Mouse (Mus musculus) spleen, adult 2 months (tissue): ENCODE results near the gene Sord. TPM values are rescaled to one million over a fixed set of nuclear protein-coding genes. Genes with fewer than 3 reads are reported as not detected.
A peak's percentile ranks its signal among the peaks of the same experiment; 100 is the strongest.

Experiments
- DNase-seq, 2 experiments: peaks; one replicate each; pipeline versions ENCODE4 v3.0.0 to v3.0.0-alpha.2; 2012 to 2021; ENCODE audit warnings: low spot score in 2 of 2, low read depth in 1 of 2
- H3K27ac ChIP-seq: fragments of 200-500 bp; 2 replicates; pipeline ENCODE4 v1.5.1; 2012; ENCODE audit warnings: low read length, inconsistent platforms; ENCODE audit not compliant: insufficient read depth
- H3K27me3 ChIP-seq: fragments of 200-500 bp; 2 replicates; pipeline ENCODE4 v1.6.1; 2012; ENCODE audit warnings: mild to moderate bottlenecking, moderate library complexity, low read length, inconsistent platforms; ENCODE audit not compliant: control insufficient read depth, insufficient read depth
- H3K36me3 ChIP-seq: fragments of 200-500 bp; 2 replicates; pipeline ENCODE4 v1.6.1; 2012; ENCODE audit warnings: mild to moderate bottlenecking, low read length, inconsistent platforms; ENCODE audit not compliant: control insufficient read depth, insufficient read depth
- H3K4me1 ChIP-seq: fragments of 200-500 bp; 2 replicates; pipeline ENCODE4 v1.6.1; 2011; ENCODE audit warnings: inconsistent platforms; ENCODE audit not compliant: control insufficient read depth, insufficient read depth, insufficient read length
- H3K4me3 ChIP-seq: fragments of 200-500 bp; 2 replicates; pipeline ENCODE4 v1.5.1; 2011; ENCODE audit warnings: mild to moderate bottlenecking, inconsistent platforms; ENCODE audit not compliant: insufficient read depth, insufficient read length; ENCODE audit errors: extremely low read depth
- CTCF ChIP-seq: fragments of 200-500 bp; IDR thresholded peaks from 2 replicates; pipeline ENCODE4 v1.5.1; 2011; ENCODE audit warnings: mild to moderate bottlenecking, inconsistent platforms; ENCODE audit not compliant: insufficient read depth, insufficient read length, insufficient replicate concordance; ENCODE audit errors: extremely low read depth
- POLR2A ChIP-seq: fragments of 200-500 bp; IDR thresholded peaks from 2 replicates; pipeline ENCODE4 v1.6.1; 2011; ENCODE audit warnings: low read depth, low read length, inconsistent platforms
- WGBS: fragments of 180-500 bp; shearing (Covaris S2); methylation state at CpG from one replicate; pipeline ENCODE4 v1.1.7; 2018; 5-methylcytosine and 5-hydroxymethylcytosine counted together
- polyA plus RNA-seq: library from polyadenylated mRNA; depleted of rRNA; stranded (reverse); fragments of >200 nt; gene quantifications from 2 replicates; pipeline ENCODE4 v1.2.3, GENCODE M21; 2012

The Sord gene
- polyA plus RNA-seq, 1 experiment, result 6.9 TPM

- Histone ChIP-seq H3K4me1 (peaks cover 15% of the 10 kb centered on the region; the same call in 1 of the 2 replicates), H3K36me3 (no peaks in the 10 kb centered on the region), H3K27ac (no peak within 1 kb of the TSS), H3K27me3 (peaks cover 39% of the 10 kb centered on the region), H3K4me3 (no peak within 1 kb of the TSS)
- no peak for DNase-seq
- no peak for TF ChIP-seq POLR2A
- TF ChIP-seq CTCF, result no peak
- WGBS, result 10% methylated on average over 13 of the region's 13 CpGs
Measured at GRCm38 (mm10) chr2:122298096-122298499, 63.5 kb downstream of the Sord start, which contains the start of gene Duox2. Duox2 (minus strand) TSS chr2:122298449.

- H3K4me1 ChIP-seq, result peaks cover 15% of the 10 kb centered on the region; the same call in 1 of the 2 replicates
- H3K27me3 ChIP-seq, result peaks cover 39% of the 10 kb centered on the region
- TF ChIP-seq CTCF, result no peak
- TF ChIP-seq POLR2A, result no peak
- no peak within 1 kb of the TSS for H3K27ac ChIP-seq
- DNase-seq, result peak in 1 of 2 experiments; percentile 27
- 3% methylated on average over 43 of the region's 43 CpGs for WGBS
- H3K36me3 ChIP-seq, result no peaks in the 10 kb centered on the region
- no peak within 1 kb of the TSS for H3K4me3 ChIP-seq
Measured at GRCm38 (mm10) chr2:122298596-122299490, 64.3 kb downstream of the Sord start, which contains the start of gene Duoxa2. Duoxa2 (plus strand) TSS chr2:122298900.

GRCm38 (mm10) chr2:122299911-122300655 is 65.5 kb downstream of the Sord start:
- Histone ChIP-seq H3K36me3 (no peaks in the 10 kb centered on the region), H3K4me1 (peaks cover 15% of the 10 kb centered on the region; the same call in 1 of the 2 replicates), H3K27ac (no peak overlapping the region), H3K4me3 (no peak overlapping the region), H3K27me3 (peaks cover 39% of the 10 kb centered on the region)
- no peak for TF ChIP-seq CTCF
- DNase-seq, result no peak
- WGBS, result 21% methylated on average over 14 of the region's 14 CpGs

- 7% methylated on average over 14 of the region's 14 CpGs for WGBS
- Histone ChIP-seq H3K27me3 (peaks cover 39% of the 10 kb centered on the region), H3K4me1 (peaks cover 15% of the 10 kb centered on the region; the same call in 1 of the 2 replicates), H3K36me3 (no peaks in the 10 kb centered on the region), H3K4me3 (no peak overlapping the region), H3K27ac (no peak overlapping the region)
- no peak for DNase-seq
- TF ChIP-seq CTCF, result no peak
- no peak for TF ChIP-seq POLR2A
Measured at GRCm38 (mm10) chr2:122300656-122301020, 66.1 kb downstream of the Sord start.

GRCm38 (mm10) chr2:122301081-122301920 is 66.8 kb downstream of the Sord start:
- no peak for DNase-seq
- H3K27me3 ChIP-seq, result peaks cover 38% of the 10 kb centered on the region
- TF ChIP-seq POLR2A, result no peak
- TF ChIP-seq CTCF, result no peak
- peak overlapping the region; percentile 31; the same call in 1 of the 2 replicates for H3K4me3 ChIP-seq
- H3K36me3 ChIP-seq, result no peaks in the 10 kb centered on the region
- H3K4me1 ChIP-seq, result peaks cover 15% of the 10 kb centered on the region; the same call in 1 of the 2 replicates
- no peak overlapping the region for H3K27ac ChIP-seq
- 4% methylated on average over 48 of the region's 48 CpGs for WGBS

- DNase-seq, result no peak
- H3K27me3 ChIP-seq, result peaks cover 36% of the 10 kb centered on the region
- WGBS, result 14% methylated on average over 23 of the region's 23 CpGs
- peaks cover 15% of the 10 kb centered on the region; the same call in 1 of the 2 replicates for H3K4me1 ChIP-seq
- TF ChIP-seq POLR2A, result no peak
- H3K4me3 ChIP-seq, result peak overlapping the region; percentile 31; the same call in 1 of the 2 replicates
- H3K27ac ChIP-seq, result no peak overlapping the region
- H3K36me3 ChIP-seq, result no peaks in the 10 kb centered on the region
Measured at GRCm38 (mm10) chr2:122301921-122302573, 67.5 kb downstream of the Sord start.
